Mouse (Mus musculus): ENCODE data around the gene Atp1a2. TPM values are rescaled to one million over a fixed set of nuclear protein-coding genes. Genes with fewer than 3 reads are reported as not detected.

Atp1a2 gene
- 3.1 and 3.2 TPM in 2 replicates for polyA plus RNA-seq (2015; fragmentation: Nextera tagmentation; extraction: Ambion mirVana)

DNA sequence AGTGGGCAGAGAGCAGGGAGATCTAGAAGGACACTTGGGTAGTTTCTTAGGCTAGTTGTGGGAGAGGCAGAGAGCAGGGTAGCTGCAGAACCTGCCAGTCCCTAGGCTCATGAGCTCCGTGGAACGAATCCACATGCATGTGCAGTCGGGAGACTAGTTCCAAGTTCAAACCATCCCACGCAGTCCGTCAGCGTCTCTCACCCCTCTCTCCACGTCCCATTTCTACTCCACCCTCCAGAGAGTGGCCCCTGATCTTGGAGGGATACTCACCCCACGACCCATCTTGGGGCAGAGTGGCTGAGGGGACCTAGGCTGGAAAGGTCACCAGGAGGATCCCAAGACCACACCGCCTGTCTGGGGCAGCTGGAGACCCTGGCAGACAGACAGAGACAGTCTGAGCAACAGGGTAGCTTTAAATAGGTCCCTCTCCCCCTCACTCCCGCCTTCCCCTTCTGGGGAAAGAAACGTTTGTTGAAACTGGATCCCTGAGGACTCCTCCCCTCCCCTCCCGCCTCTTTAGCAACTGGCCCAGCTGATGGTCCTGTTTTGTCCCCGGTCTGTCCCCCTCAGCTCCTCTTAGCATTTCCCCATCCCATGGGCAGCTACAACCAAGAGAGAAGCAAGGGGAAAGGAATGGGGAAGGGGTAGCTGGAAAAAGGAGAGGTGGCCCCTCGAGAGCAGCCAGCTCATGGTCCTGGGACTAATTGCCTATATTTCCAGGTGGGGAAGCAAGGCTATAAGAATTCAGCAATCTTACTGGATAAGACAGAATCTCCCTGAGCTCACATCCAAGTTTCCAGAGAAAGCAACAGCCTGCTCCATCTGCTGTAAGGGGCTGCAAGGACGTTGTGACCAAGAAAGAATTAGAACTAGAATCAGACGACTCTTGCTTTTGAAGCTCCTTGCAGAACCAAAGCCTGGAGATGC is at the start of gene Atp1a2:
Gene Atp1a2, minus strand, starts transcription at position 454 of the 927 bp plus-strand sequence.
- peak within 1 kb of the TSS; percentile 59 for H3K9ac ChIP-seq (ENCODE audit: low read depth, low read length)
- H3K27ac ChIP-seq (ENCODE audit: low read length), result peak within 1 kb of the TSS; percentile 50
- WGBS, result 8% methylated on average over 16 of the region's 16 CpGs
- ATAC-seq, result peak; percentile 61
- H3K4me1 ChIP-seq (ENCODE audit: control insufficient read depth, insufficient read depth, low read length), result peaks cover 10% of the 10 kb centered on the region
- H3K27me3 ChIP-seq (replicated peaks; ENCODE audit: control insufficient read depth, insufficient read depth, low read length), result no peaks in the 10 kb centered on the region
- H3K4me3 ChIP-seq (ENCODE audit: low read length), result peak within 1 kb of the TSS; percentile 32
- peak within 1 kb of the TSS; percentile 44 for H3K4me2 ChIP-seq (ENCODE audit: low read depth, low read length)
- H3K36me3 ChIP-seq (ENCODE audit: control insufficient read depth, insufficient read depth, low read length), result no peaks in the 10 kb centered on the region
- no peaks in the 10 kb centered on the region for H3K9me3 ChIP-seq (ENCODE audit: control insufficient read depth, low read length)

DNA sequence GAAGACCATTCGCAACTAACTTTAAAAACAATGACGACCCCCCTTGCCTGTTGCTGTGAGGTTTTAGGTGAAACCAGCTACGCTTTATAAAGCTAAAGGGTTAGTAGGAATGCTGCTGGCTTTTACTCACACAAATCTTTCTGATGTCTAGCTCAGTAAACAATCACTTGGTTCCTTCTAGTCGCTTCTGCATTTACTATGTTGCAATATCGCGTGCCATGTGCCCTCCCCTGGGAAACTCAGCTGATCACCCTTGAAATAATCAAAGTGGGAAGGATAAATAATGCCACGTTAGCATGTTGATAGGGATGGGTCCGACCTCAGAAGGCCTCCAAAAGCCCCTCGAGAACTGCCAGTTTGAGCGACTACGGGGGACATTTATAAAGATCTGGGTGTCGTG is 49.5 kb upstream of the Atp1a2 start:
- Histone ChIP-seq H3K9ac (ENCODE audit: low read depth, low read length) (no peak overlapping the region), H3K4me3 (ENCODE audit: low read length) (no peak overlapping the region), H3K27ac (ENCODE audit: low read length) (no peak overlapping the region), H3K27me3 (replicated peaks; ENCODE audit: control insufficient read depth, insufficient read depth, low read length) (peaks cover 16% of the 10 kb centered on the region; the same call in 1 of the 2 replicates), H3K36me3 (ENCODE audit: control insufficient read depth, insufficient read depth, low read length) (no peaks in the 10 kb centered on the region), H3K9me3 (ENCODE audit: control insufficient read depth, low read length) (no peaks in the 10 kb centered on the region), H3K4me2 (ENCODE audit: low read depth, low read length) (no peak overlapping the region), H3K4me1 (ENCODE audit: control insufficient read depth, insufficient read depth, low read length) (no peaks in the 10 kb centered on the region)
- ATAC-seq, result no peak
- WGBS, result 85% methylated on average over 12 of the region's 12 CpGs

DNA sequence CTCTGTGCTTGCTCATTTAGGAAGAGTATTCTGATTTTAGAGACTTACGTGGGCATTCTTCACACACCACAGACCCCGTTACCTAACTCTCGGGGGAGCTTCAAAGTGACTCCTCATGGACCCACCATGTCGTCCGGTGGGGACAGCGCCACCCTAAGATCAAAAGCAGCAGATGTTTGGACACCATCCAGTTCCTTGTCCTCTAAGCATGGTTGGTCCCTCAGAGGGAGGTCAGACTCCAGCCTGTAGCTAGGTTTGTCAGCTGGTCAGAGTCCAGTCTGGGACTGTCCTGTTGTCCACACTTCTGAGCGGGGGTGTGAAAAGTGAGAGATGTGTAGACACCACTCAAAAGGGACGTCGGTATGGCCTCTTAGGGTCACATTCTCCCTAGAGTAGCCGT is 48.8 kb upstream of the Atp1a2 start:
- H3K4me1 ChIP-seq (ENCODE audit: control insufficient read depth, insufficient read depth, low read length), result no peaks in the 10 kb centered on the region
- no peaks in the 10 kb centered on the region for H3K36me3 ChIP-seq (ENCODE audit: control insufficient read depth, insufficient read depth, low read length)
- ATAC-seq, result no peak
- H3K4me2 ChIP-seq (ENCODE audit: low read depth, low read length), result no peak overlapping the region
- no peak overlapping the region for H3K4me3 ChIP-seq (ENCODE audit: low read length)
- peaks cover 22% of the 10 kb centered on the region for H3K27me3 ChIP-seq (replicated peaks; ENCODE audit: control insufficient read depth, insufficient read depth, low read length)
- no peaks in the 10 kb centered on the region for H3K9me3 ChIP-seq (ENCODE audit: control insufficient read depth, low read length)
- 85% methylated on average over 10 of the region's 10 CpGs for WGBS
- H3K27ac ChIP-seq (ENCODE audit: low read length), result no peak overlapping the region
- no peak overlapping the region for H3K9ac ChIP-seq (ENCODE audit: low read depth, low read length)

DNA sequence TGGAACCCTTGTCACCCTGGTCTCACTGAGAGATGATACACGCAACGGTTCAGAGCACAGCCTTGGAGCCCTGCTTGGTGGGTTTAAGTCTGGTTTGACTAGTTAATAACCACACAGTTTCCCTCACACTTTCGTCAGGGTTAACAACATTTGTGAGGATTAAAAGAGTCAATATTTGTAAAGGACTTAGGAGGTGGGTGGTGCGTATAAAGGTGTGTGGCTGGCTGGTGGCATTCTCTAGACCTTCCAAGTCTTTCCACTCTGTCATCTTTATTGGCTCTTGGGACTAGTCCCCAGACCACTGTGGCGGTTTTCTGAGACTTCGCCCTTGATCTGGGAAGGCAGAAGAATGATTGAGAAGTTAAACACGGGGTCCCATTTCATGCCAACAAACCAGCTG is 47.0 kb upstream of the Atp1a2 start:
- Histone ChIP-seq H3K9me3 (ENCODE audit: control insufficient read depth, low read length) (no peaks in the 10 kb centered on the region), H3K36me3 (ENCODE audit: control insufficient read depth, insufficient read depth, low read length) (no peaks in the 10 kb centered on the region), H3K4me2 (ENCODE audit: low read depth, low read length) (no peak overlapping the region), H3K4me1 (ENCODE audit: control insufficient read depth, insufficient read depth, low read length) (peaks cover 11% of the 10 kb centered on the region), H3K4me3 (ENCODE audit: low read length) (no peak overlapping the region), H3K9ac (ENCODE audit: low read depth, low read length) (no peak overlapping the region), H3K27me3 (replicated peaks; ENCODE audit: control insufficient read depth, insufficient read depth, low read length) (peaks cover 29% of the 10 kb centered on the region), H3K27ac (ENCODE audit: low read length) (no peak overlapping the region)
- WGBS, result 49% methylated on average over 7 of the region's 7 CpGs
- no peak for ATAC-seq

DNA sequence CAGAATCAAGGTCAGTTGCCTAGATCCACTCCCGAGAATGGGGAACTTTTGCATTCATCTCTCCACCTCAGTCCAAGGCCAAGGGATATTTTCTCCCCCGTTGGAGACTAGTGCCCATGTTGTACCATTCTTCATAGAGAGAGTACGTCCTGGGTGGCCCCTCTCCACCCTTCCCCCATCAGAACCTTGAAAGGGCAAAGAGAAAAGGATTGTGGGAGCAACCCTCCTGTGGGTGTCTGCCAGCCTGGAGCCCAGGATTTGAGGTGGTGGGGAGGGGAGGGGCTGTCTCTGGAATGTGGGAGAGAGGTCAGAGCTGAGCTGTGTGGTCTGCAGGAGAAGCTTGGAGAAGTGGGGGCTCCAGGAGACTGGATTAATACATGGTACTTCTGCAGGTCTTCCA is 46.0 kb upstream of the Atp1a2 start:
- Histone ChIP-seq H3K4me2 (ENCODE audit: low read depth, low read length) (no peak overlapping the region), H3K27me3 (replicated peaks; ENCODE audit: control insufficient read depth, insufficient read depth, low read length) (peaks cover 29% of the 10 kb centered on the region), H3K4me1 (ENCODE audit: control insufficient read depth, insufficient read depth, low read length) (peaks cover 11% of the 10 kb centered on the region), H3K4me3 (ENCODE audit: low read length) (no peak overlapping the region), H3K9ac (ENCODE audit: low read depth, low read length) (no peak overlapping the region), H3K9me3 (ENCODE audit: control insufficient read depth, low read length) (no peaks in the 10 kb centered on the region), H3K36me3 (ENCODE audit: control insufficient read depth, insufficient read depth, low read length) (no peaks in the 10 kb centered on the region), H3K27ac (ENCODE audit: low read length) (no peak overlapping the region)
- ATAC-seq, result no peak
- WGBS, result 50% methylated on average over 3 of the region's 3 CpGs

DNA sequence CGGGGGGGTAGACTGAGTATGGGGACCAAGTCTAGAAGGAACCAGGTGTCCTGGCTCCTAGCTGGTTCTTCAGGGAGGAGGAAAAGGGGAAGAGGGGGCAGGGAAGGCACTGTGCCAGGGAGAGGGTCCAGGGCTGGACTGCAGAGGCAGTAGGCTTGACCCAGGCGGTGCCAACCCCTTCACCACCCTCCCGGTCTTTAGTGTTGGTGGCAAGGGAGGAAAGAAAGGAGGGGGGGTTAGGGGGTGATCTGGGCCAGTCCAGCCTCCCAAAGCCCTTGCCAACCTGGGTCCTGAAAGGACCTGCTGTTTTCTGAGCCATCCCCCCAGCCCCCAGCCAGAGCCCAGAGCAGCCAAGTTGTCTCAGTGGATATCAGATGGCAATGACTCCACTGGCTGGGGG is 44.9 kb upstream of the Atp1a2 start:
- H3K4me2 ChIP-seq (ENCODE audit: low read depth, low read length), result no peak overlapping the region
- no peaks in the 10 kb centered on the region for H3K9me3 ChIP-seq (ENCODE audit: control insufficient read depth, low read length)
- no peak overlapping the region for H3K4me3 ChIP-seq (ENCODE audit: low read length)
- H3K4me1 ChIP-seq (ENCODE audit: control insufficient read depth, insufficient read depth, low read length), result peaks cover 11% of the 10 kb centered on the region
- no peak overlapping the region for H3K9ac ChIP-seq (ENCODE audit: low read depth, low read length)
- ATAC-seq, result no peak
- H3K36me3 ChIP-seq (ENCODE audit: control insufficient read depth, insufficient read depth, low read length), result no peaks in the 10 kb centered on the region
- no peak overlapping the region for H3K27ac ChIP-seq (ENCODE audit: low read length)
- peaks cover 36% of the 10 kb centered on the region for H3K27me3 ChIP-seq (replicated peaks; ENCODE audit: control insufficient read depth, insufficient read depth, low read length)
- 79% methylated on average over 3 of the region's 3 CpGs for WGBS

DNA sequence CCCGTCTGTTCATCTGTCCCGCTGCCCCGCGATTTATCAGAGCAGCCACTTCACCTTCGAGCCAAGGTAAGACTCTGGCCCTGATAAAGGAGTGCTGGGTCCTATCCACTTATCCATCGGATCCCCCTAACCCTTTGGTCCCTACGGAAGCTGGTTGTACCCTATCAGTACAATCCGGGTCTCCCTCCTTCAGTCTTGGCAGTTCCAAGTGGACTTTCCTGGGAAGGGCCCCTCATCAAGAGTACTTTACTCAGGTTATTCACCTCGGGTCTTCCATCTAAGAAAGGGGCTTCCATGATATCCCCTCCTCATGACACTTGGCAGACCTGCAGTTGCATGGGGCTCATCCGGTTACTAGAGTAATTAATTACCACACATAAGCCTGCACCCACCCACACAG is 43.5 kb upstream of the Atp1a2 start:
- peak; percentile 24; the same call in 1 of the 2 replicates for ATAC-seq
- peak overlapping the region; percentile 30 for H3K9ac ChIP-seq (ENCODE audit: low read depth, low read length)
- 9% methylated on average over 10 of the region's 10 CpGs for WGBS
- H3K4me1 ChIP-seq (ENCODE audit: control insufficient read depth, insufficient read depth, low read length), result peaks cover 11% of the 10 kb centered on the region
- H3K36me3 ChIP-seq (ENCODE audit: control insufficient read depth, insufficient read depth, low read length), result no peaks in the 10 kb centered on the region
- H3K4me2 ChIP-seq (ENCODE audit: low read depth, low read length), result peak overlapping the region; percentile 79
- H3K9me3 ChIP-seq (ENCODE audit: control insufficient read depth, low read length), result no peaks in the 10 kb centered on the region
- no peak overlapping the region for H3K27ac ChIP-seq (ENCODE audit: low read length)
- peaks cover 36% of the 10 kb centered on the region for H3K27me3 ChIP-seq (replicated peaks; ENCODE audit: control insufficient read depth, insufficient read depth, low read length)
- peak overlapping the region; percentile 50 for H3K4me3 ChIP-seq (ENCODE audit: low read length)

DNA sequence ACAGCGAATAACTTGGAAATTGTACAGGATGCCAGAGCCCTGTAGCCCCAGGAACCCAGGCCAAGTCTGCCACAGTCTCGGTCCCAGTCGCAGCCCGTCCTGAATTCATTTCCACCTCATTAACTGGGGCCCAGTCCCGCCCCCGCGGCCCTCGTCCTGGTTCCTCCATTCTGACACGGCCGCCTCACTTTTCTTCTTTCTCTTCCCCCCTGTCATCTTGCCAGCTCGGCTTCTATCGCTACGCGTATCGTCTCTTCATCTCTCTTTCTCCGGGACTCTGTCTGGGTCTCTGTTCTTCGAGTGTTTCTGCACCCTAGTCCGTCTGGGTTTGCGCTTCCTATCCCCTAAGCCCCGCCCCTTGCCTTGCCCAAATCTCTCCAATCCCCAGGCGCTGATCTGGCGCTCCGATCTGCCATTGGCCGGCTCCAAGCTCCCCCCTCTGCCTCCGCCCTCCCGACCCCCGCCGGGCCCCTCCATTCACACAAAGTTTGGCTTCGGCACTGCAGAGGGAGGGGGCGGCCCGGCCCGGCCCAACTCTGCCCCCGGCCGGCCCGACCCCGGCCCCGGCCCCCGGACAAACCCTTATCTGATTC is 43.0 kb upstream of the Atp1a2 start, which contains the start of gene Kcnj10:
Gene Kcnj10, plus strand, starts transcription at position 482 of the 593 bp plus-strand sequence.
- Histone ChIP-seq H3K4me3 (ENCODE audit: low read length) (peak within 1 kb of the TSS; percentile 50), H3K36me3 (ENCODE audit: control insufficient read depth, insufficient read depth, low read length) (no peaks in the 10 kb centered on the region), H3K27me3 (replicated peaks; ENCODE audit: control insufficient read depth, insufficient read depth, low read length) (peaks cover 36% of the 10 kb centered on the region), H3K27ac (ENCODE audit: low read length) (no peak within 1 kb of the TSS), H3K4me1 (ENCODE audit: control insufficient read depth, insufficient read depth, low read length) (peaks cover 11% of the 10 kb centered on the region), H3K9ac (ENCODE audit: low read depth, low read length) (peak within 1 kb of the TSS; percentile 30), H3K4me2 (ENCODE audit: low read depth, low read length) (peak within 1 kb of the TSS; percentile 79), H3K9me3 (ENCODE audit: control insufficient read depth, low read length) (no peaks in the 10 kb centered on the region)
- peak; percentile 95 for ATAC-seq
- 2% methylated on average over 36 of the region's 38 CpGs for WGBS

DNA sequence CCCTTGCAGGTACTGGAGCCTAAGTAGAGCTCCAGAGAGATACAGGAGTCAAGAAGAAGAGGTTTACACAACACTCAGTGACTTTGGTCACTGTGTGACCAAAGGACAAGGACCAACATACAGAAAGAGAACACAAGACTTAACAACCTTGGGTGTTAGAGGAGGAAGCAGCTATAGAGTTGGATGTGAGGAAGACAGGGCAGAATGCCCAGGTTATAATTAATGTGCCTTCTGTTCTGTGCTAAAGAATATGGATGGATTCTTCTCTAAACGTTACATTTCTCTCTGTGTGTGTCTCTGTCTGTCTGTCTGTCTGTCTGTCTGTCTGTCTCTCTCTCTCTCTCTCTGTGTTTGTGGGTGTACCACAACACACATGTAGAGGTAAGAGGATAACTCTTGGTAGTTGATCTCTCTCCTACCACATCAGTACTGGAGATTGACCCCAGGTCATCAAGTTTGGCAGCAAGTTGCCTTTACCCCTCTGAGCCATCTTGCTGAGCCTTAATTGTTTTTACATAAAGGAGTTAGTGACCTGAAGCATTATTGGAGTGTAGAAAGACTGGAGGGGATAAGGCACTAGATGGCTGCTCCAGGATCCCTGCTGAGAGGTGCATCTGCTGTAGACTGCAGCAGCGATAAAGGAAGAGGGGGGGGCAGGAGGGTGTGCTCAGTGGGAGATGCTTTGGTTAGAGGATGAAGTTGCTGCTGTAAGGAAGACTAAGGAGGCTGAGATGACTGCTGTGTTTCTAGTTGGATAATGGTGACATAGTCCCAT is 39.7 kb upstream of the Atp1a2 start:
- H3K27ac ChIP-seq (ENCODE audit: low read length), result no peak overlapping the region
- no peak overlapping the region for H3K4me3 ChIP-seq (ENCODE audit: low read length)
- no peak overlapping the region for H3K9ac ChIP-seq (ENCODE audit: low read depth, low read length)
- H3K36me3 ChIP-seq (ENCODE audit: control insufficient read depth, insufficient read depth, low read length), result no peaks in the 10 kb centered on the region
- peaks cover 11% of the 10 kb centered on the region for H3K4me1 ChIP-seq (ENCODE audit: control insufficient read depth, insufficient read depth, low read length)
- H3K27me3 ChIP-seq (replicated peaks; ENCODE audit: control insufficient read depth, insufficient read depth, low read length), result peaks cover 35% of the 10 kb centered on the region
- WGBS, result 43% methylated on average over 2 of the region's 2 CpGs
- H3K4me2 ChIP-seq (ENCODE audit: low read depth, low read length), result no peak overlapping the region
- H3K9me3 ChIP-seq (ENCODE audit: control insufficient read depth, low read length), result no peaks in the 10 kb centered on the region
- ATAC-seq, result no peak

Data from intestine, embryonic 16.5 days (tissue).